Mouse (Mus musculus) brown adipose tissue, adult 24 weeks (tissue): ENCODE measurements around the gene Gm45213. TPM values are rescaled to one million over a fixed set of nuclear protein-coding genes. Genes with fewer than 3 reads are reported as not detected.

ENCODE experiments used
- H3K27ac ChIP-seq: fragments of 200-500 bp; replicated peaks from 2 replicates; pipeline ENCODE4 v1.5.1; 2012; ENCODE audit warnings: low read depth, mild to moderate bottlenecking, low read length
- H3K4me1 ChIP-seq: fragments of 200-500 bp; 2 replicates; pipeline ENCODE4 v1.6.1; 2012; ENCODE audit warnings: low read length, mixed read lengths; ENCODE audit not compliant: control insufficient read depth, insufficient read depth, insufficient read length
- H3K4me3 ChIP-seq: fragments of 200-500 bp; 2 replicates; pipeline ENCODE4 v1.5.1; 2012; ENCODE audit warnings: low read depth, mild to moderate bottlenecking, low read length, moderate library complexity; ENCODE audit not compliant: insufficient read depth
- polyA plus RNA-seq: library from polyadenylated mRNA; stranded (reverse); fragments of >200 nt; gene quantifications from 2 replicates; pipeline ENCODE4 v1.2.4, GENCODE M21; 2012; ENCODE audit not compliant: missing spikeins, insufficient read depth, insufficient read length

Gm45213 gene
- polyA plus RNA-seq, 1 experiment = not detected

DNA sequence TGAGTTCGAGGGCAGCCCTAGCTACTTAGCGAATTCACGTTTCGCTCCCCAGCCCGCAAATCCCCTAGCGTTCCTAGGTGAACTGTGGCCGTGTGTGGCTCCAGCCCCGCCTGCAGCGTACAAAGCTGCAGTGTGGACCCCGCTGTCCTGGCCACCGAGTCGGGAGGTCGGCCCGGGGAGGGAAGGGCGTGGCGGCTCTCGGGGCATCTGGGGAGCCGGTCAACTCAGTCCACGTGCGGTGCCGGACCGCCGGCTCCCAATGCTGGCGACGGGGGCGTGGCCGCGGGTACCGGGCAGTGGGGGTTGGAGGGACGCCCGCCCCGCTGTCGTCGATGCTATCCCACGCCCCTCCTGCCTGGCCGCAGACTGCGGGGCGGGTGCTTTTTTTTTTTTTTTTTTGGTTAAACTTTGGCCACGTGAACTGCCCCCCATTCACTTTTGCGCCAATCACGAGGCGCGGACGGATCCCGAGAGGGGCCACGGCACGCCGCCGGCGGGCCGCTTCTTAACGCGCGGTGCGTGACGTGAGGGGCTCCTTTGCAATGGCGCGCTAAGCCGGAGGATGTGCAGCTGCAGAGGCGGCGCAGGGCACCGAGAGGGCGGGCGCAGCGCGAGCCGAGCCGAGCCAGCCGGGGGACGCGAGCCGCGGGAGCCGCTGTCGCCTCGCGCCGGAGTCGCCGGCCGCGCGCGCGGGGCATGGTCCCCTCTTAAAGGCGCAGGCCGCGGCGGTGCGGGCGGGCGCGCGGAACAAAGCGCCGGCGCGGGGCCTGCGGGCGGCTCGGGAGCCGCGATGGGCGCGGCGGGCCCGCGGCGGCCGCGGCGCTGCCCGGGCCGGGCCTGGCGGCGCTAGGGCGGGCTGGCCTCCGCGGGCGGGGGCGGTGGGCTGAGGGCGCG lies 65.8 kb downstream of the Gm45213 start, which contains the start of gene Chsy1:
Chsy1 (plus strand) TSS at position 555 of the 894 bp plus-strand sequence.
- Histone ChIP-seq H3K27ac (no peak within 1 kb of the TSS; the same call in 1 of the 2 replicates), H3K4me1 (peaks cover 3% of the 10 kb centered on the region; the same call in 1 of the 2 replicates), H3K4me3 (peak within 1 kb of the TSS; percentile 79)

DNA sequence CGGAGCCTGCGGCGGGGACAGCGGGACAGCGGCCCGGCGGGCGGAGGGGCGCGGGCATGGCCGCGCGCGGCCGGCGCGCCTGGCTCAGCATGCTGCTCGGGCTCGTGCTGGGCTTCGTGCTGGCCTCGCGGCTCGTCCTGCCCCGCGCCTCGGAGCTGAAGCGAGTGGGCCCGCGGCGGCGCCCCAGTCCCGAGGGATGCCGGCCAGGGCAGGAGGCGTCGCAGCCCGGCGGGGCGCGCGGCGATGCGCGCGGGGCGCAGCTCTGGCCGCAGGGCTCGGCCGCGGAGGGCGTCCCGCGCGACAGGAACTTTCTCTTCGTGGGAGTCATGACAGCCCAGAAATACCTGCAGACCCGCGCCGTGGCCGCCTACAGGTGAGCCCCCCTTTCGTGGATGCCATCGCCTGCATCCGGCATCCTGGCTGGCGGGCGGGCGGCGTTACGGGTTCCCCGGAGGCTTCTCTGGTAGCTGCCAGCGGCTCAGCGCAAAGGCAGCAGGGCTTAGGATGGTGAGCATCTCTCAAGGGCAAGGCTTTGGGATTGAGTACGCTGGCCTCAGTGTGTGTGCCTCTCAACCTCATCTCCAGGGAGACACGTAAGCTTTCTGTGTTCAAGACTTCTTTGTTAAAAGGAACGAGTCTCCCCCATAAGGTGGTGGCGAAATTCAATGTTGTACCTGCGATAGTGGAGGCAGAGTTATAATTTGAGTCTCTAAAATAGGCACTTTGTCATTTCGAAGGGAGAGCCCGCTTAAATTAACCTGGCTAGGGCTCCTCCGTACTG lies 66.6 kb downstream of the Gm45213 start:
- no peak overlapping the region for H3K27ac ChIP-seq
- H3K4me3 ChIP-seq = peak overlapping the region; percentile 79

DNA sequence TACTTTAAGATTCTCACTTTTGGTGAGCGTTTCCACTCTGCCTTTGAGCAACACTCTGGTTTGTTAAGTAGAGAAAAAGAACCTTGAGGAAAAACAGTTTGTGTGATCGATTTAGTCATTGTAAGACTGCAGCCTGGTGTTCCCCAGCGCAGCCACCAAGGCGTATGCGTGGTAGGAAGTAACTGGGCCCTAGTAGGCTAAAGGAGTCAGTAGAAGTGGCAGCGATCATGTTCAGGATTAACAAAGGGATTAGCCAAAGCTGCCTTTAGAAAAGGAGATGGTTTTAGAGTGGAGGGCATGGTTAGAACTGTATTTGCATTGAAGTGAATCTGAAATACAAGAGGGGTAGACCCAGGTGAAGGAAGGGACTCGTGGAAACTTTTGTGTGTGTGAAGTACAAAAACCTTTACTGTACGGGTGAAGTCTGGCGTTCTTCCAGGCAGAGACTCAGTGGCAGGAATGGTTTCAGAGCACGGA lies 67.3 kb downstream of the Gm45213 start:
- Histone ChIP-seq H3K4me3 (peak overlapping the region; percentile 79), H3K4me1 (peaks cover 2% of the 10 kb centered on the region; the same call in 1 of the 2 replicates), H3K27ac (no peak overlapping the region)

More for the DNA sequence above, 66.6 kb downstream of the Gm45213 start:
- peaks cover 4% of the 10 kb centered on the region; the same call in 1 of the 2 replicates for H3K4me1 ChIP-seq

DNA sequence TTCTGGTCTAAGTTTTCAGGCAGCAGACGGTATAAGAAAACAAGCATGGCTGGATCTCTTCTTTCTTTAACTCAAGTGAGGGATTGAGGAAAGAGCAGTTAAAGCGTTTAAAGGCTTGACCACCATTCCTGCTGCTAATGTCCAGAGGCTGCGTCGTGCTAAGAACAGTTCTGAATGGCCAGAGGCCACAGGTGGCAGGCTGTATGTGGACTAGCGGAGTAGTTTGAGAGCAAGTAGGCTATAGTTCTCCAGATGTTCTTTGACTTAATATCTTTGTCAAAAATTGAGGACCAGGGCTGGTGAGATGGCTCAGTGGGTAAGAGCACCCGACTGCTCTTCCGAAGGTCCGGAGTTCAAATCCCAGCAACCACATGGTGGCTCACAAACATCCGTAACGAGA lies 67.8 kb downstream of the Gm45213 start:
- Histone ChIP-seq H3K4me1 (peaks cover 4% of the 10 kb centered on the region; the same call in 1 of the 2 replicates), H3K4me3 (no peak overlapping the region), H3K27ac (no peak overlapping the region)

Other genes starting within 250 kb of the Gm45213 start
- gene Pcsk6, start 181.9 kb upstream of the Gm45213 start, polyA plus RNA-seq = 33.4 and 63.6 TPM in 2 replicates
- 18.8 and 20.6 TPM in 2 replicates for gene Snrpa1, start 15.4 kb downstream of the Gm45213 start, polyA plus RNA-seq
- gene Selenos, start 36.0 kb downstream of the Gm45213 start, polyA plus RNA-seq = 45.9 and 48.0 TPM in 2 replicates
- gene Chsy1, start 65.9 kb downstream of the Gm45213 start, polyA plus RNA-seq = 4.8 and 5.5 TPM in 2 replicates